Mouse (Mus musculus): ENCODE data around the gene Tpk1.
"Not testable (repeated sequence)": the region's sequence is repeated elsewhere in the genome, so short reads cannot be mapped to it uniquely, and the experiment has no call there.

DNA sequence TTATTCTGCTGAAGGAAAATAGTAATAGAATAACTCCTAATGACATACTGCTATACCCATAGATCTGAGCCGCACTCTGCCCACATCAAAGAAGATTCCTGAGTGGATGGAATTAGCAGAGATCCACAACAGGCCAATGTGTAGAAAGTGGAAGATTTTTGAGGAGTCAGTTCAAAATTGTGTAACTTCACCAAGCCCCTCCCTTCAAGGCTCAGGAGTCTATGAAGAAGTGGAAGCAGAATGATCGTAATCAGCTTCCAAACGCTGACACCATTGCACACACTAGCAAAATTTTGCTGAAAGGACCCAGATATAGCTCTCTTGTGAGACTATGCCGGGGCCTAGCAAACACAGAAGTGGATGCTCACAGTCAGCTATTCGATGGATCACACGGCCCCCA lies 42.6 kb downstream of the Tpk1 start:
- not testable (repeated sequence) for TF ChIP-seq POLR2A (IDR thresholded peaks at IDR 0.05; ENCODE audit: borderline replicate concordance, extremely low read depth, insufficient read depth, insufficient read length, poor library complexity, severe bottlenecking); CTCF (IDR thresholded peaks at IDR 0.05; ENCODE audit: borderline replicate concordance, extremely low read depth, insufficient read depth, insufficient read length)

Data from brain, embryonic 14.5 days (tissue).